Mouse (Mus musculus) inflammation-experienced regulatory T-cells, adult 6 months (primary cell): ENCODE measurements around the gene Mras. TPM values are rescaled to one million over a fixed set of nuclear protein-coding genes. Genes with fewer than 3 reads are reported as not detected.

Experiments
- ATAC-seq: one replicate; pipeline ENCODE4 v1.8.0; 2017
- polyA plus RNA-seq, 3 experiments: library from polyadenylated mRNA; unstranded; fragments of 100-300 nt; shearing (Covaris generic); gene quantifications; one replicate each; pipeline ENCODE4 v1.2.1; 2017

The Mras gene
- polyA plus RNA-seq, 3 experiments from 2014 or later = 0.32 TPM; not detected in 2

DNA sequence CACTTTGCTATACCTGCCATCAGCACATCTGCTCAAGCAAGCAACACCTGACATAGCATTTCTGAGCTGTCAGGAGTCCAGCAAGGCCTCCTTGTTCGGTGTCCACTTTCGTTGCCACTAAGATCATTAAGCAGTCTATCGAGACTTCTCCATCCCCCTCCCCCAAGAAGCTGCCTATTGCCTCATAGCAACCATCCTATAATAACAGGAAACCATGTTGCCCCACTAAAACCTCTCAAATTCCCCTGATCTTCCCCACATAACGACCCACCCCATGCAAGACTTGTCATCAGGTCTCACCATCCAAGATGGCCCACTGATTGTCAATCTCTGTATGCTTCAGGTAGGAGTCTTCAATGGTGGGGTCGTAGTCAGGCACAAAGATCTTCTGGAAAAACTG, 26.1 kb downstream of the Mras start:
- ATAC-seq = no peak

DNA sequence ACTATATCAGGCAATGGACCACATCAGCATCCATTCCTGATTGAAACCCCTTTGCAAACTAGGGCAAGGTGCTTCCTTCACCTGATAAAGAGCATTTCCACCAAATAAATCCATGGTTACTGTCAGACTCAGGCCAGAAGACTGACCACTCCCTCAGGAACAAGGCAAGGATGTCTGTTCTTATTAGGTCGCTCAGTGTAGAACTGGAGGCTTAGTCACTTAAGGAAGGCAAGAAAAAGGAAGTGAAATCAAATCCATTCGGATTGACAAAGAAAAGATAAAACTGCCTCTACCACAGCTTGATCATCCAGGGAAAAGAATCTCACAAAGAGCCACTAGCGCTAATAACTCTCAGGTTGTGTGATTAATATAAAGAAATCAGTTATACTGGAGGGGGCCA, 27.9 kb downstream of the Mras start:
- no peak for ATAC-seq

DNA sequence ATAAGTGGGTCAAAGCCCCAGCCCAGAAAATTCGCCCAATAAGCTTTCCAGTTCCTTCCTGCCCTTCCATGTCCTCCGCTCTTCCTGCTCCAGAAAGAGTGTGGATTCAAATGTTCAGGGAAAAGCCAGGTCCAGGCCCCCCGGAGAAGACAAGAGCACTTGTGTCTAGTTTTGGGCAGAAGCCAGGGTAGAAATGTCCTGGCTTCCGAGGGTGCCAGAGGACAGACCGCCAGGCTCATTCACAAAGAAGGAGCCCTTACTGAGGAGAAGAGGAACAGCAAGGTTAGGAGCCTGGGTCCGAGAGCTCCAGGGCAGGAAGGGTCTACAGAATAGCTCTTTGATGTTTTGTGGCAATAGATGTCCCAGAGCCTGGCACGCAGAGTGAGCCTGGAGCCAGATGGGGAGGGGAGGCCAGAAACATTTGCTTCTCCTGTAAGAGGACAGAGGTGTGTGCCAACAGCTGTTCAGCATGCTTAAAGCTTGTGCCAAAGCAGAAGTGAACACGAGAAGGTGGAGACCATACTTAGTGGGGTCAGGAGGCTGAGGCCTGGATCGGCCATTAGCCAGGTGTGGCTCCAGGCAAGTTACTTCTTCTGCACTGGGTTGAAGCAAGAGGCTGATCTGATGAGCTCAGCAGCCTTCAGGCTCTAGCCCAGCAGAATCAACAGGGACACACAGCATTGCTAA, 35.8 kb downstream of the Mras start:
- no peak for ATAC-seq

GRCm38 (mm10) chr9:99400781-99401180, 36.4 kb downstream of the Mras start:
- no peak for ATAC-seq

DNA sequence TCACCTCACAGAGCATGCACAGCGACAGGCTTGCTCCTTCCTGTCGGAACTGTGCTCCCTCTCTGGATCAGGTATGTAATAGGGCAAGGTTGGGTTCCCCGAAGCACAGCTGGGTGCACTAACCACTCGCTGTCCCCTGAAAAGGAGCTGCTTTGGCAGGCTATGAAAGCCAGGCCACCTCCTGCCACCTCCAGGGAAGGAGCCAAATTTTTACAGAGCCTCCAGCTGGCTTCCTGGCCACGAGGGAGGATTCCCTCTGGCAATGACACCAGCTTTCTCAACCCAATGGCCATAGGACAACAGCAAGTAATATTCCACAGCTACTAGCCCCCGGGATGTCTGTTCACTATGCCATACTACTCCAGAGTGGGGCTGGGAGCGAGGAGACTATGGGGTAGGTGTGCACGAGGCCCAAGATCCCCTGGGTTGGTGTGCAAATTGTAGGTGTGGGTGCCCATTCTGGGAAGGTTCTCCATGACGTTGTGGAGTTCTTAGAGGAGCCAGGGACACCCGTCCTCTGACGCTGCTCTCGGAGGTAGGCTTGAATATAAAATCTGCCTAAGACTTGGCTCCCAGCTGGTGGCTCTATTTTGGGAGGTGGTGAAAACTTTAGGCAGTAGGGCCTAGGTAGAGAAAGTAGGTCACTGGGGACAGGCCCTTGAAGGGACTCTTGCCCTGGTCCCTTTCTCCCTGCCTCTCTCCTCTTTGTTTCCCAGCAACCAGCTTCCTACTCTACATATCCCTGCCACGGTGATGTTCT, 39.9 kb downstream of the Mras start:
- ATAC-seq = no peak

DNA sequence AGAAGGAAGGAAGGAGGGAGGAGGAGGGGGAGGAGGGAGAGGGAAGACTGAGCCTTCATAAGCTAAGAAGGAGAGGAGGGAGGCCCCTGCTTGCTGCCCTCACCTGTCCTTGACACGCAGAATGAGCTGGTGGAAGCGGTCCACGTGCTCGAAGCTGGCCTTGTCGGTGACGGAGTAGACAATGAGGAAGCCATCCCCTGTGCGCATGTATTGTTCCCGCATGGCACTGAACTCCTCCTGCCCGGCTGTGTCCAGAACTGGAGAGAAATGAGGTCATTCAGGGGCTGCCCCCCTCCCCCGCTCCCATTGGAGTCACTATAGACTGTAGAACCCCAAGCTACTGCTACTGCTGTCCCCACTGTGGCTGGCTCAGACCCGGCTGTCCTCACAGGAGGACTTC, 42.8 kb downstream of the Mras start:
- no peak for ATAC-seq

GRCm38 (mm10) chr9:99393146-99393545, 44.0 kb downstream of the Mras start:
- ATAC-seq = no peak

DNA sequence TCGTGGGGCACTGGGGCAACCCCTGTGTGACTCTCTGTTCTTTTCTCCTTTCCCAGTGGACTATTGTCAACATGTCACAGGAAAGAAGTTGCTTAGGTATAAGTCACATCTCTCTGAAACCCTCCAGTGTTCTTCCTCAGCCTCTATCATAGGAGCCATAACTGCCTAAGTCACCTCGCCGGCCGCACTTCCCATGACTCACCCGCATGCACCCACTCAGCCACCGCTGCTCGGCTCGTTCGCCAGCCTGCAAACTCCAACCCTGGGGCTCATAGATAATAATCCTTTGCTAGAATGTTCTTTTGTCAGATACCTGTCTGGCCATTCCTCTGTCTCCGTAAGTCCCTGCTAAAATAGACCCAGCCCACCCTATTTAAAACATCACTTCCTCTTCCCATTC, 45.6 kb downstream of the Mras start:
- ATAC-seq = no peak

DNA sequence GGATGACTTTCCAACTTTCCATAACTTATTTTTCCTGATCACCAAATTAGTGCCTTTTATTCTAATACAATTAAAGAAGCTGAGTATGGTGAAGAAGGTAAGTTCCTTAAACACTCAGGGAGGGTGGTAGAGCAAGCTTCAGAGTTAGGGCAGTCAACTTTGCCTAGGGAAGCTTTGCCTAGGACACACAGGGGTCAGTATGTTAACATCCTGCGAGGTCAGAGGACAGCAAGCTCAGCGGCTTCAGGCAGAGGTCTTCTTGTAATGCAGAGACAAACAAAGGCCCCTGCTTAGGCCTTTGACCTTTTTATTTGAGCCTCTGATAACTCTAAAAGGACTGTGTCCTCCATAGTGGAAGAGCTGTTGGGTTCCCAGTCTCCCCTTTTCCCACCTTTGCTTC, 46.5 kb downstream of the Mras start:
- ATAC-seq = no peak

DNA sequence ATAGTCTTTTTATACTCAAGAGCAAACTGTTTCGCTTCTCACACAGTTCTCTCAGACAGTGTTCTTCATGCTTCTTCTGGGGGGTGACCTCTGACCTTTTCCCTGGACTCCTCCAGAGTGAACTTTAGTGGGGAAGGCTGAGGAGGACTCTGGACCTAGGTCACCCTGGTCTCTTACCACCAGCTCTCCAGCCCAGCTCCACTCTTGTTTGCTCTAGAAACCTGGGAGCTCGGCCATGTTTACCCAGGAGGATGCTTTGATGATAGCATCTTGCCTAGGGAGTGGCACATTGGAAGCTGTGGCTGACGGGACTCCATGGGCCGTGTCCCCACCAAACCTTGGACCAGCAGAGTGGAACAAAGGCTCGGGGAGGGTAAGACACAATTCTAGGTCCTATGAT, 47.0 kb downstream of the Mras start:
- ATAC-seq = no peak

- no peak for ATAC-seq
These were observed 47.7 kb downstream of the Mras start for GRCm38 (mm10) chr9:99389506-99389905.

DNA sequence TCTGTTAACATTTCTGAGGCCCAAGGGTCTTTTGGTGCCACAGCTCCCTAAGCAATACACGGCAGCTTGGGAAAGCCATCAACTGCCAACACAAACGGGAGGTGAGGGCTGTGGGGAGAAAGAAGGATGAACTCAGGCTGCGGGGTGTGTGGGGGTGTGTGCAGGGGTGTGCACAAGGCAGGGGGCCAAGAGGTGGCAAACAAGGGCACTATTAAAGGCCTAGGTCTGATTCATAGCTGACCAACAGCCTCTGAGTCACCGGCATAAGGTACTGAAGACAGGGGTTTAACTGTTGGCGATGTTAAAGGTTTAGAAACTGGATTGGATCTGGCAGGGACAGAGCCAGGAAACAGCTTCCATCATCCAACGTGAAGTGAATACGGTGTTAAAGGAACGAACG, 48.3 kb downstream of the Mras start:
- ATAC-seq = no peak

DNA sequence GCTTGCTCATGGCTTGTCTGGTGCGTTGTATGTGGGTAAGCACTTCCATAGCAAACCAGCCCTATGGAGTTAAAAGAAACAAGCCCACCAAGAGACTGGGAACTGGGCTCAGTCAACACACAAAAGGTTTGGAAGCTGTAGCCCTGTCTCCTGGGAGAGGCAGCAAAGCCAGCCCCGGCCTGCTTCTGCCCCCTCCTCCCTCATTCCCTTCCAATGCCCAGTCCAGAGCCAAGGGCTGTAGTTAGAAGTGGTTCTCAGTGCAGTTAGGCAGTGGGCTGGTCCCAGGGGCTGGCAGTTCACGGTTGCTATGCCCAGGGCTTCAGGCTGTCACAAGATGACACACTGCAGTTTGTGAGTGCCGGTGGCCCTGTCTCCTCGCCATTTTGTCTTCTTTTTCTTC, 49.1 kb downstream of the Mras start:
- no peak for ATAC-seq

DNA sequence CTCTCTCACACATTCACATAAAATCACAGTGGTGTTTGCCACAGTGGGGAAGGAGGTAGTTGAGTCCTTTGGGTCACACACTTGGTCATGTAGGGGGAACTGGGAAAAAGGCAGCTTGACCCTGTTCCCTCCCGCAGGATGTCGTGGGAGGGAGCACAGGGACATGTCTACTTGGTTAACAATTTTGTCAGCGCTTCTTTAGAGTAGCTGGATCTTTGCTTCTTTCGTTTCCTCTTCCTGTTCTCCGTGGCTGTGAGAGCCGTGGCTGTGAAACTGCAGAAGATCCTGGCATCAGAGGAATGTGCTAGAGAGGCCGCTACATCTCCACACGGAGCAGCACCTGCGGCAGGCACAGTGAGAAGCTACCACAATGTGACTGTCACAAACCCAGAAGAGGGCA, 54.6 kb downstream of the Mras start:
- no peak for ATAC-seq

- no peak for ATAC-seq
These were observed 58.0 kb downstream of the Mras start for GRCm38 (mm10) chr9:99379194-99379593.

DNA sequence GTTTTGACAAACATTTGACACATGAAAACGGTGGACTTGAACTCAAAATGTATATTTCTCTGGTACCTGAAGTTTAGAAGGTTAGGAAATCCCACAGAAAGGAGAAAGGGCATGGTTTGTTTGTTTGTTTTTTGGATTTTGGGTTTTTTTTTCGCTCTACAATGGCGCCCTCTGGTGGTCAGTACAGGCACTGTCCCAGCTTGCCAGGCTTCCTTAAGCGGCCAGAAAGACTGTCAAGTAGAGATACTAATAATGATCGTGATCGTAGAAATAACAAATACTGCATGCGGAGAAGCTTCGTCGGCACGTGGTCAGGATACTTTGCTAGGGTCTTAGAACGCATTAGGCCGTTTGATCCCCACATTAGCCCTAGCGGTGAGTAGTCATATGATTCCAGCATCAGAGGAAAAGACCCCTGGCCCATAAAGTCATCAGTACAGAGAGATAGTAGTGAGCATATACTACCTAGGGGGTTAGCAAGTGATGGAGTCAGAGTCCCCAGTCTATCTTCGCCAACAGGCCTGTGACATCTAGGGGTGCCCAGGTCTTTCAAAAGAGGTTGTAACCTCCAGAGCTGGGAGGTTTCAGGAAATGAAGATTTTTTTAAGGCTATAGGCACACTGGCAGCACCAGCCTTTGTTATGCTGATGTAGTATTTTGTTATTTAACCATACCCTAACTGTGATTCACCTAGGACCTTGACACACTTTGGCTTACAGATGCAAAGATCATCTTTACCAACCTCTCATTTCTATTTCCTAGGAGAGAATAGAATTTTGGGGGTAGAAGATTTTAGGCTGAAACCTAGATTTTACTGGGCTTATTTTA, 60.4 kb downstream of the Mras start:
- no peak for ATAC-seq

GRCm38 (mm10) chr9:99368431-99368830, 68.8 kb downstream of the Mras start:
- ATAC-seq = no peak

GRCm38 (mm10) chr9:99365906-99366305, 71.3 kb downstream of the Mras start:
- ATAC-seq = no peak

DNA sequence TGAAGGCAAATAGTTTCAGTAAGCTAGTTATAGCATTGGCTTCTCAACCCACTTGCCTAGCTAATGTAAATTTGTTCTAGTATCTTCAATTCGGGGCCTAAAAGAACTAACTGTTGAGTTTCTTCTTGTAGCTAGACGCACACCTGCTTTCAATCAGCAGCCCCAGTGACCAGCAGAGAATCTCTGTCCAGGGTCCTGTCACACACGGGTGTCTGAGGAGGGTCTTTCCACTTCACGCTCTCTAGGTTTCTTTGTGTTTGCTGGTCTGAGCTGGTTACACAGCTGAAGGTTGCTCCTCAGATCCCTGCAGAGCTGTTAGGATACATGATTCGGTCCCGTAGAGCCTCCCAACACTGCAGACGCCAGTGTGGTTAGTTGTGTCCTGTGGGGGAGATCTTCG, 74.1 kb downstream of the Mras start:
- no peak for ATAC-seq

DNA sequence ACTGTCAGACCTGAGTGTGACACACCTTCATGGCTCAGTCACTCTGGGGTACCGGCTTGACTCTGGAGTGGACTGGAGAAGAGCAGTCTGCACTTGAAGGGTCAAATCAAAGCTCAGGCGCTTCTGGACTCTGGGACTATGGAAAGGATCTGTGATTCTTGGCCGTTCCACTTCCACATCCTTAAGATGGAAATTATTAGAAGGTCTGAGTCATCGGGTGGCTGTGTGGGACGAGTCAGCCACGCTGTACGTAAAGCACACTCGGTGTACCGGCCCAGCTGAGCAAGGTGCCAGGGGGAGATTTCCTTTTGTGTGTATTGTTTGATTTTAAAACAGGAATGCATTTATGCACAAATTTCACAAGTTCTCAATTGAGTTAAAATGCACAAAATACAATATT, 75.2 kb downstream of the Mras start:
- ATAC-seq = no peak

DNA sequence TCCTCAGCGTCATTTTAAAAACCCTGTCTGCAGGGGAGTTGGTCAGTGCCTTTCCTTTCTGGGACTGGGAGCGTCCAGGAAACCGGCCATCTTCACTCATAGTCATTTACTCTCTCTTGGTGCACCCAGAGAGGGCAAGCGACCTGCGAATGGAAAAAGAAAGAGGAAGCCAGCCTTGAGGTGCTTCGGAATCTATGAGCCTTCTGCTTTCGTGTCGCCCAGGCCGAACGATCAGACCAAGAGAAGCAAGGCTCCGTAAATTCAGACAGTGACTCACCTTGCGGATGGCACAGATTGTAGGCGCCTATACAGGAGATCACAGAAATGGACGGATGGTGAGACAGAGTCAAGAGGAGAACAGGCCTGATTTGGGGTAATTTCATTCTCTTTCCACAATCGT, 78.2 kb downstream of the Mras start:
- ATAC-seq = no peak

- ATAC-seq = no peak
These were observed 79.1 kb downstream of the Mras start, which contains the start of gene Esyt3 for GRCm38 (mm10) chr9:99357921-99358692. TSS of gene Esyt3 (minus strand) at chr9:99358557.

GRCm38 (mm10) chr9:99357561-99357920, 79.6 kb downstream of the Mras start:
- no peak for ATAC-seq
